Mouse (Mus musculus) hindbrain, embryonic 13.5 days (tissue): ENCODE results near the gene Gfi1b. TPM values are rescaled to one million over a fixed set of nuclear protein-coding genes. Genes with fewer than 3 reads are reported as not detected.

Experiments
- ATAC-seq: fragments of 200-750 bp; cut with Nextera tagmentation; 2 replicates; pipeline ENCODE4 v1.8.0; 2017; ENCODE audit warnings: moderate TSS enrichment; ENCODE audit not compliant: low FRiP score
- H3K27ac ChIP-seq: fragments of 300-500 bp; sonication (generic); 2 replicates; pipeline ENCODE4 v1.5.1; 2015; ENCODE audit warnings: inconsistent platforms, mild to moderate bottlenecking, moderate library complexity
- H3K27me3 ChIP-seq: fragments of 300-500 bp; sonication (generic); 2 replicates; pipeline ENCODE4 v1.6.1; 2015; ENCODE audit warnings: mild to moderate bottlenecking, inconsistent platforms
- H3K36me3 ChIP-seq: fragments of 300-500 bp; sonication (generic); 2 replicates; pipeline ENCODE4 v1.6.1; 2015; ENCODE audit warnings: mild to moderate bottlenecking, inconsistent platforms
- H3K4me1 ChIP-seq: fragments of 300-500 bp; sonication (generic); replicated peaks from 2 replicates; pipeline ENCODE4 v1.6.1; 2015; ENCODE audit warnings: inconsistent platforms
- H3K4me2 ChIP-seq: fragments of 300-500 bp; sonication (generic); 2 replicates; pipeline ENCODE4 v1.6.1; 2015; ENCODE audit warnings: inconsistent platforms, mild to moderate bottlenecking, moderate library complexity
- H3K4me3 ChIP-seq: fragments of 300-500 bp; sonication (generic); 2 replicates; pipeline ENCODE4 v1.5.1; 2015; ENCODE audit warnings: mild to moderate bottlenecking, inconsistent platforms
- H3K9ac ChIP-seq: fragments of 300-500 bp; sonication (generic); 2 replicates; pipeline ENCODE4 v1.6.1; 2015; ENCODE audit warnings: mild to moderate bottlenecking, inconsistent platforms
- H3K9me3 ChIP-seq: fragments of 300-500 bp; sonication (generic); 2 replicates; pipeline ENCODE4 v1.6.1; 2016; ENCODE audit warnings: inconsistent platforms
- WGBS: fragments of 180-500 bp; shearing (Covaris S2); methylation state at CpG from one replicate; pipeline ENCODE4 v1.1.7; 2015; 5-methylcytosine and 5-hydroxymethylcytosine counted together
- polyA plus RNA-seq: library from polyadenylated mRNA; unstranded; fragments of >200 nt; fragmentation: Nextera tagmentation; extraction: Ambion mirVana; gene quantifications from 2 replicates; pipeline ENCODE4 v1.2.1, GENCODE M21; 2015

Gfi1b gene
- polyA plus RNA-seq, 1 experiment from 2014 or later = 0.23 TPM

DNA sequence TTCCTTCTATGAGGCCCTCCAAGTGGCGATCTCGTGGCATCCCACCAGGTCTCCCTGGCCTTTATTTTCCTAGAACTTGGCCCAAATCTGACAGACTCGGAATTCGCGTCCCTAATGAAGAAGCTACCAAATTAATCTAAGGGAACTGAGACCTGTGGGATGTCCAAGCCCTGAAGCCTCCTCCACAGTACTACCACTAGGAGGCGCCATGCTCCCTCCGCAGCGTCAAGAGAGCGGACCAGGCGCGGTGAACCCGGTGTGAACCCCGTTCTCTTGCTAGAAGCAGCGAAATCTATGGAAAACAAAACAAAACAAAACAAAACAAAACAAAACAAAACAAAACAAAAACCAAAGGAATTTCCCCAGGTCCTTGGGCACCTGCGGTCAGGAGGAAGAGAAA, 29.0 kb downstream of the Gfi1b start:
- H3K9ac ChIP-seq = no peak overlapping the region
- H3K36me3 ChIP-seq = no peaks in the 10 kb centered on the region
- WGBS = 6% methylated on average over 15 of the region's 15 CpGs
- no peak overlapping the region for H3K4me2 ChIP-seq
- H3K4me1 ChIP-seq = peaks cover 3% of the 10 kb centered on the region
- H3K9me3 ChIP-seq = no peaks in the 10 kb centered on the region
- ATAC-seq = no peak
- H3K27ac ChIP-seq = no peak overlapping the region
- no peak overlapping the region for H3K4me3 ChIP-seq
- H3K27me3 ChIP-seq = peaks cover 14% of the 10 kb centered on the region; the same call in 1 of the 2 replicates

DNA sequence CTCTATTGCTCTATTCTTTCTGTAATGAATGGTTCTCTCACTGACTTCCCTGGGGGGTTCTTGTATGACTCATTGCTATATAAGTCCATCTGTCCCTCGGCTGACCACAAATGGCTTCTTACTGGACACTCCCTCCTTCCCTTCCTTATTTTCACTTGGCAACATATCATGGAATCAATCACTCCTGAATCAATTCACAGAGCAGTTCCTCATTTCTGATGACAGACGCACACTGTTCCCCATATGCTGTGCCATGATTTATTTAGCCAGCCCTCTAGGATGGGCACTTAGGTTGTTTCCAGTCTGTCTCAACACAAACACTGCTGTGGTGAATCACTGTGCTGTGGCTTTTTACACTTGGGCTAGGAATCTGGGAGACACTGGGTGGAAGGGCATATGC, 30.3 kb downstream of the Gfi1b start:
- Histone ChIP-seq H3K4me1 (no peaks in the 10 kb centered on the region), H3K36me3 (no peaks in the 10 kb centered on the region)
- 68% methylated on average over 2 of the region's 2 CpGs for WGBS

DNA sequence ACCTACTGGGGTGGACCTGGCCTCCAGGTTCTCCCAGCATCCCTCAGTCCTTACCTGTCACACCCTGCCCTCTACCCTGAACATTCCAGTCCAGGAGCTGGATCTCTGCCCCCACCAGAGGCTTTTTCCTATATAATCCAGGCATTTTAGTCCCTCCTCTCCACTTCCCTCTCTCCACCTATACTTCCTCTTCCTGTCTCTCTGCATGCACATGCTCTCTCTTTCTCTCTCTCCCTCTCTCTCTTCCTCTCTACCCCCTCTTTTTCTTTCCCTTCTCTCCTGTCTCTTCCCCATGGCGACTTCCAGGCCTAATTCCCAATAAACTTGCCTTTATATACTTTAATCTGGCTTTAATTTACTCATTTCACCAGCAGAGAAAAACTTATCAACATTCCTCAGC, 33.2 kb downstream of the Gfi1b start:
- Histone ChIP-seq H3K36me3 (no peaks in the 10 kb centered on the region), H3K4me1 (peaks cover 4% of the 10 kb centered on the region), H3K4me2 (no peak overlapping the region), H3K27me3 (0 out of 2 replicates have a peak, but pooled peaks cover 3% of the 10 kb centered on the region), H3K27ac (no peak overlapping the region), H3K9me3 (no peaks in the 10 kb centered on the region), H3K4me3 (no peak overlapping the region), H3K9ac (no peak overlapping the region)
- ATAC-seq = no peak
- WGBS = 56% methylated on average over 1 of the region's 1 CpGs

More for the DNA sequence above, 30.3 kb downstream of the Gfi1b start:
- H3K27ac ChIP-seq = no peak overlapping the region
- no peak overlapping the region for H3K4me2 ChIP-seq
- H3K9ac ChIP-seq = no peak overlapping the region
- H3K9me3 ChIP-seq = no peaks in the 10 kb centered on the region
- H3K4me3 ChIP-seq = no peak overlapping the region
- H3K27me3 ChIP-seq = peaks cover 14% of the 10 kb centered on the region; the same call in 1 of the 2 replicates
- no peak for ATAC-seq

DNA sequence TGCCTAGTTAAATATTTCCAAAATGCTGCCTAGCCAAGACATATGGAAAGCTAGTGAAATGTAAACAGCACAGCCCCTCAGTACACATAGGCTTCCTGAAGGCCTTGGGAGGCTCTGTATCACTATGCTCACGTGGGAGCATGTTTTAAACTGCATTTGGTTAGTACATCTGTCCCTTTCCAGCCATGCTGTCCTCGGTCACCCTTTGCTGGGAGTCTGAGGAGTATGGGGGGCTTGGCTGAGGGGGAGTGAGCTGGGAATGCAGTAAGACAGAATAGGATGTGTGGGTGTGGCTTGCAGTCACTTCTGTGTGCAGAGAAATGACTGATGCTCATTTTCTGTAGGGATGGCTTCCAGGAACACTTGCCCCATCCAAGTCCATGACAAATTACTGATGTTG, 36.1 kb downstream of the Gfi1b start:
- no peak overlapping the region for H3K9ac ChIP-seq
- H3K4me1 ChIP-seq = peaks cover 24% of the 10 kb centered on the region
- ATAC-seq = no peak
- H3K27me3 ChIP-seq = 0 out of 2 replicates have a peak, but pooled peaks cover 3% of the 10 kb centered on the region
- WGBS = 52% methylated on average over 2 of the region's 2 CpGs
- H3K27ac ChIP-seq = no peak overlapping the region
- H3K4me2 ChIP-seq = no peak overlapping the region
- H3K9me3 ChIP-seq = no peaks in the 10 kb centered on the region
- H3K36me3 ChIP-seq = peaks cover 4% of the 10 kb centered on the region; the same call in 1 of the 2 replicates
- no peak overlapping the region for H3K4me3 ChIP-seq

DNA sequence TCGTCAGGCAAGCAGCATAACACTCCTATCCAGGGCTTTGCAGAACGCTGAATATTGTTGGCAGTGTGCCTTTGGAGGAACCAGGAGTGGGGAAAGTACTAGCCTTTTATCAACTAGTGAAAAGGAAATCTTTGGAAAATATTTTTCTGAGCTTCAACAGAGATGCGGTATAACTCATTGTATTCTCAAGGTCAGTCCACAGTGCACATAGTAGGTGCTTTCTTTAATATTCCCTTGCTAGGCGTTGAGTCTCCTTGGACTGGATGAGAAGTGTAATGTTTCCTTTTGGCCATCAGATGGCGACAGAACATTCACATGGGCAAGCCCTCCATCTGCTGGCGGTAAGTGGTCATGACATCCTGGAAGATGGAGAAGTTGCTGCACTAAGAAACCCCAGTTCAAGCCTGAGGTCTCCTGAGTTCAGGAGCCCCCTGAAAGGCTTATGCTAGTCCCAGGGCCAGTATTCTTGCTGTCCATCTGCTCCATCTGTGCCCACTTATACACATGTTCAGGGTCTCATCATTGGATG, 36.7 kb downstream of the Gfi1b start:
- H3K9me3 ChIP-seq = no peaks in the 10 kb centered on the region
- 19% methylated on average over 6 of the region's 6 CpGs for WGBS
- H3K4me3 ChIP-seq = no peak overlapping the region
- H3K4me2 ChIP-seq = no peak overlapping the region
- H3K4me1 ChIP-seq = peaks cover 25% of the 10 kb centered on the region
- no peak overlapping the region for H3K9ac ChIP-seq
- H3K27me3 ChIP-seq = no peaks in the 10 kb centered on the region
- no peak overlapping the region for H3K27ac ChIP-seq
- ATAC-seq = no peak
- H3K36me3 ChIP-seq = peaks cover 5% of the 10 kb centered on the region; the same call in 1 of the 2 replicates

DNA sequence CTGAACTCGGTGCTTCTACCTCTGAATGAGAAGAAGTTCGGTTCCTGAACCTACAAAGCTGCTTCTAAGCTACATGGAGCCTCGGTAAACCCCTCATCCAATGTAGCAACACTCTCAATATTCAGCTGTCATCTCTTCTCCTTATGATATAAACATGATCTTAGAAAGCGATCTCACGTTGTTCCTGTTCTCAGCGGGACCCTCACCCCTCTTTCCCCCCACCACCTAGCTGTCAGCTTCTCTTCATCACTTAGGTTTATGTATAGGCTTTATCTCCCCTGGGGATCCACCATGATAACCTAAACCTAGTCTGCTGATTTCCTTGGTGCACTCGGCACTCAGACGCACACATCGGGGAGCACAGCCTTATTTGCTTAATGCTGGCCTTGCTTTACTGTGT, 38.1 kb downstream of the Gfi1b start, which contains the start of gene Gtf3c5:
TSS of gene Gtf3c5 (minus strand) at position 101 of the 400 bp plus-strand sequence.
- Histone ChIP-seq H3K27ac (peak within 1 kb of the TSS; percentile 95), H3K4me3 (peak within 1 kb of the TSS; percentile 66), H3K9ac (peak within 1 kb of the TSS; percentile 77), H3K9me3 (no peaks in the 10 kb centered on the region), H3K27me3 (no peaks in the 10 kb centered on the region), H3K4me2 (peak within 1 kb of the TSS; percentile 70), H3K4me1 (peaks cover 29% of the 10 kb centered on the region), H3K36me3 (peaks cover 19% of the 10 kb centered on the region)
- ATAC-seq = no peak
- 73% methylated on average over 9 of the region's 9 CpGs for WGBS

DNA sequence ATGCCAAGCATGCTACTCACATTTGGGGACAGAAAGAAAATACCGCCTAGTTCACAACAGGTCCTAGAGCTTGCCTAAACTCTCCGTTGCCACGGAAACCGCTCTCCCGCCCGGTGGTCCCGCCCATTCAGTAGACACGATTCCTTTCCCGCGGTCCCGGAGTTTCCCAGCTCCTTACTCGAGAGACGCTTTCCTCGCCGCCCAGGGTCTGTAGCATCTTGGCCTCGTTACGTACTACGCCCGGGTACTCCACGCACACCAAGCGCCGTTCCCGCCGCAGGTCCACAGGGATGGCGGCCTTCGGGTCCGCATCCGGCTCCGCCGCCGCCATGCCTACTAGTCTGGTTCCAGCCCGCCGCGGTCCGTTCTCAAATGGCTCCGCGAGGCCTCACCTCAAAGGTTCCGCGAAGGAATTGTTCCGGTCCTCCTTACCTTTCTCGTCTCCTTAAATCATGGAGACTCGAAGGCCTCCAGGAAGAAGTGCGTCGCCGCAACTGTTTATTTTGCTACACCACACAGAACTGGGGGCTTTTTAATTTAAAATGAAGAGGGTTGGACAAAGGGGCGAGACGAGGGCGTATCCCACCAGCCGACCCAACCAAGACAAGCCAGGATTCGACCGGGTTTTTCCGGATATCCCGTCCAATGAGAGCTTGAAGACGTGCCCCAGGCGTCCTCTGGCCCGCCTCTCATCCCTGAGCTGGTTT, 39.0 kb downstream of the Gfi1b start:
- H3K27me3 ChIP-seq = no peaks in the 10 kb centered on the region
- H3K27ac ChIP-seq = peak overlapping the region; percentile 95
- peak overlapping the region; percentile 66 for H3K4me3 ChIP-seq
- H3K4me2 ChIP-seq = peak overlapping the region; percentile 70
- peaks cover 29% of the 10 kb centered on the region for H3K4me1 ChIP-seq
- peak; percentile 95 for ATAC-seq
- under 1% methylated on average over 56 of the region's 56 CpGs for WGBS
- H3K36me3 ChIP-seq = peaks cover 28% of the 10 kb centered on the region
- peak overlapping the region; percentile 77 for H3K9ac ChIP-seq
- H3K9me3 ChIP-seq = no peaks in the 10 kb centered on the region

DNA sequence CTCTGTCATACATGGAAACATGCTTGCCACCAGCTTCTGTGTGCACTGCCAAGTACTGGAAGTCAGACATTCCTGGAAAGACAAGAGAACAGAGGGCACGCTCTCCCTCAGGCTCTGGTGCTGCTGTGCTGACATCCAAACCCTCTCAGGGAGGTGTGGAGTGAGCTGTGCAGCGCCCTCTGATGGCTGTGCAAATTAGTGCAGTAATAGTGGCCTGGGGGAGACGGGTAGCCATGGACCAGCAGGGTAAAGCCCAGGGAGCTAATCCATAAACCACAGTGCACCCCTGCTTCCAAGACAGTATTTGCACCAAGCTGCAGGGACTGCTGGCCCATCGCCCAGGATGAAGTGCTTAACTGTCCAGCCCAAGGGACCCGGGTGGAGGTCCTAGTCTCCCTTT, 43.8 kb downstream of the Gfi1b start:
- ATAC-seq = no peak
- Histone ChIP-seq H3K36me3 (peaks cover 73% of the 10 kb centered on the region), H3K9ac (no peak overlapping the region), H3K27me3 (no peaks in the 10 kb centered on the region), H3K4me3 (no peak overlapping the region), H3K4me2 (no peak overlapping the region), H3K27ac (no peak overlapping the region), H3K4me1 (peaks cover 21% of the 10 kb centered on the region), H3K9me3 (no peaks in the 10 kb centered on the region)
- 74% methylated on average over 5 of the region's 5 CpGs for WGBS

DNA sequence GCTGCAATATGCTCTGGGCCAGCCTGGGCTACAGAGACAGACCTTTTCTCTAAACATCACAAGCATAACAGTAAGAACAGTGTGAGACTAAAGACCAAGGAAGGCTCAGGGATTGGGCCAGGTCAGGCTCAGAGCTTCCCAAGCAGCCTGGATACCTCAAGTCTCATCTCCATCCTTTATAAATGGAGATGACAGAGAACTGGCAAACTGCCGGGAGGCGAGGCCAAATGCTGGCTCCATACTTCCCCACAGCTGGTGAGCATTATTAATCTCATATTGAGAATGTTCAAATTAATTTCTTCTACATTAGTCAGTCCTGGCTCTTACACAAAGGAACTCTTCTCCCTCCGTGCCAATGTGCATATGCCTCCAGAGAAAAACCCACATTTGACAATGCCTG, 45.0 kb downstream of the Gfi1b start:
- WGBS = 92% methylated on average over 3 of the region's 3 CpGs
- no peak overlapping the region for H3K4me2 ChIP-seq
- H3K36me3 ChIP-seq = peaks cover 85% of the 10 kb centered on the region
- peaks cover 15% of the 10 kb centered on the region for H3K4me1 ChIP-seq
- no peaks in the 10 kb centered on the region for H3K9me3 ChIP-seq
- ATAC-seq = no peak
- no peaks in the 10 kb centered on the region for H3K27me3 ChIP-seq
- H3K27ac ChIP-seq = no peak overlapping the region
- H3K9ac ChIP-seq = no peak overlapping the region
- no peak overlapping the region for H3K4me3 ChIP-seq

DNA sequence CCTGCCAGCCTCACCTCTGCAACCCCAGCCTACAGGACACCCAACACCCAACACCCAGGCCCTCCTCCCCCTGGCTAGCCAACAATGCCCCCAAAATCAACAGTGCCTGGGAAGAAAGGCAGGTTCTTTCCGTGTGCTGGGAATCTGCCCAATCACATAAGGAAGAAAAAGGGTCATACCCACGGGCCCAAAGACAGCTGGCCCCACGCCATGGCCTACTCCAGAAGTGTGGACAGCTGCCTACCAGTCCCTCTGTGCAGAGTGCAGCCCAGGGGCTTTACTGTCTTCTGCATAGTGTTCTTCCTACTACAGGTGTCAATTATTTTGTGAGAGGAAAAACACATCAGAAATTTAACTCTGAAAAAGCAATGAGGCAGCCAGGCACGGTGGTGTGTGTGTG, 46.4 kb downstream of the Gfi1b start:
- Histone ChIP-seq H3K27me3 (no peaks in the 10 kb centered on the region), H3K9ac (no peak overlapping the region), H3K4me3 (no peak overlapping the region), H3K9me3 (no peaks in the 10 kb centered on the region), H3K36me3 (peaks cover 95% of the 10 kb centered on the region), H3K27ac (no peak overlapping the region), H3K4me1 (peaks cover 3% of the 10 kb centered on the region; the same call in 1 of the 2 replicates), H3K4me2 (no peak overlapping the region)
- ATAC-seq = no peak
- 89% methylated on average over 4 of the region's 4 CpGs for WGBS

DNA sequence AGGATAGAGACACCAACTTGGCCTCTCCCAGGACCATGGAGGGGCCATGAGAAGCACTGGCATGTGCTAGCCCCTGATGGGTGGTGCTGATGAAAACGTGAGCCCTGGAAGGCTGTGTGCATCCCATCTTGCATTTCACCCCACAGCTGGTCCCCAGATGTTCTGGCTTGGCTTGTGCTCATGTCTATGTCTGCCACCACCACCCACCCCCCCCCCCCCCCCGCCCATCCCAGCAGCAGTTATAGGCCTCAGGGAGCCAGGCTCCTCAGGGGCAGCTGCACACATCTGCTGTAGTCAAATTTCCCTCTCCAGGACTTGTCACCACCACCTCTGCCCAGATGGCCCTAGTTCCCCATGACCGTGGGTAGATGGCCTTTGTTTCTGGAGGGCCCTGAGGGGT, 51.9 kb downstream of the Gfi1b start:
- no peak for ATAC-seq
- Histone ChIP-seq H3K27ac (no peak overlapping the region), H3K4me3 (no peak overlapping the region), H3K9ac (no peak overlapping the region), H3K4me1 (no peaks in the 10 kb centered on the region), H3K9me3 (no peaks in the 10 kb centered on the region), H3K4me2 (no peak overlapping the region), H3K36me3 (peaks cover 99% of the 10 kb centered on the region), H3K27me3 (no peaks in the 10 kb centered on the region)
- WGBS = 76% methylated on average over 2 of the region's 3 CpGs

DNA sequence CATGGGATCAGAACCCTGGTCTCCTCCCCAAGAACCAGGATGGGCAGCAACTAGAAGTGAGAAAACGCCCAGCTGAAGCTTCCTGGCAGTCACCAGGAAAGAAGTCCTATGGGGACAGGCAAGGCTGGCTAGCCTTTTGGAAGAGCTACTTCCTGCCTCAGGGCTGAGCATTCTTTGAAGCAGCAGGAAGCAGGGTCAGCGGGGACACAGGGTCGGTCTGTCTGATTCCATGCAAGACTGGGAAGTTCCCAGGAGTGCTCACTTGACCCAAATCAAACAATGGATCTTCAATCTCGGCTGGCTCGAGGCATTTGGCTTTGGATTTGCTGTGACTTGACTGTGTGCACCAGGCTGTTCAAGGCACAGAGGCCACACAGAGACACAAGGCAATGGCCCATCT, 55.2 kb downstream of the Gfi1b start:
- H3K27ac ChIP-seq = no peak overlapping the region
- H3K36me3 ChIP-seq = peaks cover 70% of the 10 kb centered on the region

DNA sequence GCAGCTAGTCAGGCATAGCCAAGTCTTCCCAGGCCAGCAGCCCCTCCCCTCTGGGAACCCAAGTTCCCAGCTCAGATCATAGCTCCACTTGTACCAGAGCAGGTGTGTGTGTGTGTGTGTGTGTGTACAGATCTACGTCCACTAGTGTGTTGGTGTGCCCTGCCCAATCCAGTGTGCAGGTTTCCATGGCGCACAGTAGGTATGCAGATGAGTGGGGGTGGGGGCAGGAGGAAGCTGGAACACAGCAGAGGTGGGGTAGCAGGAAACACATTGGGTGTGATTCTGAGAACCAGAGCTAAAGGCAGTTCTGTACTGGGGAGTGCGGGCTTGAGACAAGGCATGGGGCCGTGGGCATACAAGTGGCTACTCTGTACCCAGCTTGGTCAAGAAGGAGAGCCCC, 57.4 kb downstream of the Gfi1b start:
- Histone ChIP-seq H3K9me3 (no peaks in the 10 kb centered on the region), H3K9ac (no peak overlapping the region), H3K27ac (no peak overlapping the region), H3K4me1 (no peaks in the 10 kb centered on the region), H3K36me3 (peaks cover 48% of the 10 kb centered on the region), H3K4me2 (no peak overlapping the region), H3K27me3 (no peaks in the 10 kb centered on the region), H3K4me3 (no peak overlapping the region)
- WGBS = 89% methylated on average over 4 of the region's 4 CpGs
- no peak for ATAC-seq

More for the DNA sequence above, 55.2 kb downstream of the Gfi1b start:
- no peaks in the 10 kb centered on the region for H3K4me1 ChIP-seq
- WGBS = 72% methylated on average over 5 of the region's 5 CpGs
- no peak overlapping the region for H3K9ac ChIP-seq
- H3K9me3 ChIP-seq = no peaks in the 10 kb centered on the region
- no peak overlapping the region for H3K4me3 ChIP-seq
- no peak overlapping the region for H3K4me2 ChIP-seq
- ATAC-seq = no peak
- H3K27me3 ChIP-seq = no peaks in the 10 kb centered on the region
